Mouse (Mus musculus) C2C12 (cell line): Measurements from ENCODE around the gene Greb1.

Source experiments
- CEBPB ChIP-seq: IDR thresholded peaks from one replicate; pipeline ENCODE4 v1.6.1; 2011; ENCODE audit warnings: low read depth, mild to moderate bottlenecking, control low read depth, moderate library complexity
- CTCF ChIP-seq: IDR thresholded peaks from one replicate; pipeline ENCODE4 v1.5.1; 2011; ENCODE audit not compliant: control insufficient read depth, insufficient read depth, insufficient read length
- MYOD1 ChIP-seq: IDR thresholded peaks from one replicate; pipeline ENCODE4 v1.6.1; 2011; ENCODE audit warnings: low read depth; ENCODE audit not compliant: control insufficient read depth, insufficient read length
- MYOG ChIP-seq: IDR thresholded peaks from one replicate; pipeline ENCODE4 v1.6.1; 2011; ENCODE audit not compliant: control insufficient read depth, insufficient read length; ENCODE audit errors: extremely low read depth
- USF1 ChIP-seq: IDR thresholded peaks from one replicate; pipeline ENCODE4 v1.6.1; 2011; ENCODE audit warnings: low read depth, mild to moderate bottlenecking, control low read depth, moderate library complexity

GRCm38 (mm10) chr12:16753555-16753954, 47.1 kb downstream of the Greb1 start:
- TF ChIP-seq MYOG (no peak), CTCF (no peak), MYOD1 (no peak), CEBPB (no peak), USF1 (no peak)
